Mouse (Mus musculus): Measurements from ENCODE around the gene Spag16. TPM values are rescaled to one million over a fixed set of nuclear protein-coding genes. Genes with fewer than 3 reads are reported as not detected.

Gene Spag16
- polyA plus RNA-seq, 1 experiment: not detected

- no peaks in the 10 kb centered on the region for H3K4me1 ChIP-seq (ENCODE audit: control insufficient read depth, insufficient read depth, insufficient read length, low read length)
- no peak overlapping the region for H3K27ac ChIP-seq (replicated peaks; ENCODE audit: low read depth, low read length)
- no peak overlapping the region for H3K4me3 ChIP-seq (ENCODE audit: insufficient read depth, low read depth, low read length)
Measured at GRCm38 (mm10) chr1:69996874-69997273, 170.1 kb downstream of the Spag16 start.

GRCm38 (mm10) chr1:70012991-70013390 is 186.2 kb downstream of the Spag16 start:
- H3K27ac ChIP-seq (replicated peaks; ENCODE audit: low read depth, low read length): no peak overlapping the region
- H3K4me3 ChIP-seq (ENCODE audit: insufficient read depth, low read depth, low read length): no peak overlapping the region
- H3K4me1 ChIP-seq (ENCODE audit: control insufficient read depth, insufficient read depth, insufficient read length, low read length): no peaks in the 10 kb centered on the region

GRCm38 (mm10) chr1:70037384-70037783 is 210.6 kb downstream of the Spag16 start:
- Histone ChIP-seq H3K4me1 (ENCODE audit: control insufficient read depth, insufficient read depth, insufficient read length, low read length) (no peaks in the 10 kb centered on the region), H3K27ac (replicated peaks; ENCODE audit: low read depth, low read length) (no peak overlapping the region), H3K4me3 (ENCODE audit: insufficient read depth, low read depth, low read length) (no peak overlapping the region)

- H3K27ac ChIP-seq (replicated peaks; ENCODE audit: low read depth, low read length): no peak overlapping the region
- no peaks in the 10 kb centered on the region for H3K4me1 ChIP-seq (ENCODE audit: control insufficient read depth, insufficient read depth, insufficient read length, low read length)
- H3K4me3 ChIP-seq (ENCODE audit: insufficient read depth, low read depth, low read length): no peak overlapping the region
Measured at GRCm38 (mm10) chr1:70067404-70067803, 240.6 kb downstream of the Spag16 start.

- H3K27ac ChIP-seq (replicated peaks; ENCODE audit: low read depth, low read length): no peak overlapping the region
Measured at GRCm38 (mm10) chr1:70073440-70073839, 246.7 kb downstream of the Spag16 start.

GRCm38 (mm10) chr1:70078806-70079205 is 252.0 kb downstream of the Spag16 start:
- Histone ChIP-seq H3K4me3 (ENCODE audit: insufficient read depth, low read depth, low read length) (no peak overlapping the region), H3K4me1 (ENCODE audit: control insufficient read depth, insufficient read depth, insufficient read length, low read length) (no peaks in the 10 kb centered on the region), H3K27ac (replicated peaks; ENCODE audit: low read depth, low read length) (no peak overlapping the region)

More at GRCm38 (mm10) chr1:70073440-70073839, 246.7 kb downstream of the Spag16 start:
- H3K4me1 ChIP-seq (ENCODE audit: control insufficient read depth, insufficient read depth, insufficient read length, low read length): no peaks in the 10 kb centered on the region
- H3K4me3 ChIP-seq (ENCODE audit: insufficient read depth, low read depth, low read length): no peak overlapping the region

GRCm38 (mm10) chr1:70082208-70082878 is 255.6 kb downstream of the Spag16 start:
- Histone ChIP-seq H3K4me3 (ENCODE audit: insufficient read depth, low read depth, low read length) (no peak overlapping the region), H3K4me1 (ENCODE audit: control insufficient read depth, insufficient read depth, insufficient read length, low read length) (no peaks in the 10 kb centered on the region), H3K27ac (replicated peaks; ENCODE audit: low read depth, low read length) (no peak overlapping the region)

GRCm38 (mm10) chr1:70104683-70105082 is 277.9 kb downstream of the Spag16 start:
- Histone ChIP-seq H3K4me1 (ENCODE audit: control insufficient read depth, insufficient read depth, insufficient read length, low read length) (no peaks in the 10 kb centered on the region), H3K27ac (replicated peaks; ENCODE audit: low read depth, low read length) (no peak overlapping the region), H3K4me3 (ENCODE audit: insufficient read depth, low read depth, low read length) (no peak overlapping the region)

- H3K4me1 ChIP-seq (ENCODE audit: control insufficient read depth, insufficient read depth, insufficient read length, low read length): no peaks in the 10 kb centered on the region
- no peak overlapping the region for H3K27ac ChIP-seq (replicated peaks; ENCODE audit: low read depth, low read length)
- no peak overlapping the region for H3K4me3 ChIP-seq (ENCODE audit: insufficient read depth, low read depth, low read length)
Measured at GRCm38 (mm10) chr1:70116212-70116982, 289.6 kb downstream of the Spag16 start.

- Histone ChIP-seq H3K4me3 (ENCODE audit: insufficient read depth, low read depth, low read length) (no peak overlapping the region), H3K4me1 (ENCODE audit: control insufficient read depth, insufficient read depth, insufficient read length, low read length) (no peaks in the 10 kb centered on the region)
Measured at GRCm38 (mm10) chr1:70128035-70128434, 301.3 kb downstream of the Spag16 start.

GRCm38 (mm10) chr1:70135547-70135946 is 308.8 kb downstream of the Spag16 start:
- Histone ChIP-seq H3K4me3 (ENCODE audit: insufficient read depth, low read depth, low read length) (no peak overlapping the region), H3K27ac (replicated peaks; ENCODE audit: low read depth, low read length) (no peak overlapping the region), H3K4me1 (ENCODE audit: control insufficient read depth, insufficient read depth, insufficient read length, low read length) (no peaks in the 10 kb centered on the region)

More at GRCm38 (mm10) chr1:70128035-70128434, 301.3 kb downstream of the Spag16 start:
- no peak overlapping the region for H3K27ac ChIP-seq (replicated peaks; ENCODE audit: low read depth, low read length)

GRCm38 (mm10) chr1:70165343-70166158 is 338.8 kb downstream of the Spag16 start:
- H3K4me3 ChIP-seq (ENCODE audit: insufficient read depth, low read depth, low read length): no peak overlapping the region
- H3K27ac ChIP-seq (replicated peaks; ENCODE audit: low read depth, low read length): no peak overlapping the region
- no peaks in the 10 kb centered on the region for H3K4me1 ChIP-seq (ENCODE audit: control insufficient read depth, insufficient read depth, insufficient read length, low read length)

GRCm38 (mm10) chr1:70180123-70180741 is 353.5 kb downstream of the Spag16 start:
- Histone ChIP-seq H3K4me3 (ENCODE audit: insufficient read depth, low read depth, low read length) (no peak overlapping the region), H3K4me1 (ENCODE audit: control insufficient read depth, insufficient read depth, insufficient read length, low read length) (no peaks in the 10 kb centered on the region)

GRCm38 (mm10) chr1:70264815-70265214 is 438.0 kb downstream of the Spag16 start:
- no peaks in the 10 kb centered on the region for H3K4me1 ChIP-seq (ENCODE audit: control insufficient read depth, insufficient read depth, insufficient read length, low read length)
- H3K4me3 ChIP-seq (ENCODE audit: insufficient read depth, low read depth, low read length): no peak overlapping the region
- H3K27ac ChIP-seq (replicated peaks; ENCODE audit: low read depth, low read length): no peak overlapping the region

More at GRCm38 (mm10) chr1:70180123-70180741, 353.5 kb downstream of the Spag16 start:
- no peak overlapping the region for H3K27ac ChIP-seq (replicated peaks; ENCODE audit: low read depth, low read length)

Measured in brown adipose tissue, adult 24 weeks (tissue).